Mouse (Mus musculus) brain, adult 2 months (tissue): Measurements from ENCODE around the gene Rab43.
A peak's percentile ranks its signal among the peaks of the same experiment; 100 is the strongest.

Experiments used
- DNase-seq: peaks from one replicate; pipeline ENCODE4 v3.0.0; 2011; ENCODE audit warnings: low read depth, low spot score

Rab43 gene

GRCm38 (mm10) chr6:87809144-87809543 is 2.8 kb downstream of the Rab43 start:
- no peak for DNase-seq

- DNase-seq, result no peak
Measured at GRCm38 (mm10) chr6:87808521-87808920, 3.4 kb downstream of the Rab43 start.

- no peak for DNase-seq
Measured at GRCm38 (mm10) chr6:87807735-87808440, 4.1 kb downstream of the Rab43 start.

GRCm38 (mm10) chr6:87806857-87807256 is 5.1 kb downstream of the Rab43 start:
- peak; percentile 24 for DNase-seq

- DNase-seq, result peak; percentile 18
Measured at GRCm38 (mm10) chr6:87806028-87806427, 5.9 kb downstream of the Rab43 start.

- no peak for DNase-seq
Measured at GRCm38 (mm10) chr6:87805448-87805847, 6.5 kb downstream of the Rab43 start.

GRCm38 (mm10) chr6:87804886-87805285 is 7.1 kb downstream of the Rab43 start:
- DNase-seq, result no peak

GRCm38 (mm10) chr6:87804036-87804435 is 7.9 kb downstream of the Rab43 start:
- DNase-seq, result no peak

GRCm38 (mm10) chr6:87802462-87802861 is 9.5 kb downstream of the Rab43 start:
- no peak for DNase-seq

- DNase-seq, result no peak
Measured at GRCm38 (mm10) chr6:87799576-87799975, 12.4 kb downstream of the Rab43 start.

- DNase-seq, result no peak
Measured at GRCm38 (mm10) chr6:87797321-87797720, 14.6 kb downstream of the Rab43 start.

GRCm38 (mm10) chr6:87796251-87796880 is 15.6 kb downstream of the Rab43 start:
- peak; percentile 17 for DNase-seq

- DNase-seq, result peak; percentile 77
Measured at GRCm38 (mm10) chr6:87795385-87796150, 16.4 kb downstream of the Rab43 start.

- DNase-seq, result peak; percentile 94
Measured at GRCm38 (mm10) chr6:87793821-87794510, 18.0 kb downstream of the Rab43 start.

- peak; percentile 43 for DNase-seq
Measured at GRCm38 (mm10) chr6:87791826-87792225, 20.1 kb downstream of the Rab43 start.

GRCm38 (mm10) chr6:87790779-87791480 is 21.0 kb downstream of the Rab43 start:
- DNase-seq, result no peak

- DNase-seq, result no peak
Measured at GRCm38 (mm10) chr6:87789791-87790190, 22.2 kb downstream of the Rab43 start.

- no peak for DNase-seq
Measured at GRCm38 (mm10) chr6:87788896-87789587, 22.9 kb downstream of the Rab43 start.

- DNase-seq, result no peak
Measured at GRCm38 (mm10) chr6:87788266-87788895, 23.6 kb downstream of the Rab43 start.
